Mouse (Mus musculus): Measurements from ENCODE around the gene Glt1d1.
"Not testable (repeated sequence)": the region's sequence is repeated elsewhere in the genome, so short reads cannot be mapped to it uniquely, and the experiment has no call there.

Glt1d1 gene

DNA sequence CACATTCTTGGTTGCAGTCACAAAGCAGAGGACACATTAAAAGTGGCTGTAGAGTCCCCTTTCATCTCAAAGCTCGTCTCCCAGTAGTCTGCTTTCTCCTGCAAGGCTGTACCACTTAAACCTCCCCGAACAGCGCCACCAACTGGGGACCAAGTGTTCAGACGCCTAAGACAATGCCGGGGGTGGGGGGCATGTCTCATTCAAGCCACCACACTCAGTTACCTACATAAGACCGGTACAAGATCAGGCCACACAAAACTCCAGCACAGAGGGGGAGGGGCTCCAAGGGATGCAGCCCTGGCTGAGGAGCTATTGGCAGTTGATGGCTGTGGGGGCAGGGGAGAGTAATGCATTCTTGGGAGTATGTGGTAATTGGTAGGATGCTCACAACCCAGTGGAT, 68.1 kb downstream of the Glt1d1 start:
- DNase-seq (ENCODE audit: low spot score) = no peak

- DNase-seq (ENCODE audit: low spot score) = no peak
Measured at GRCm38 (mm10) chr5:127703609-127704180, 71.6 kb downstream of the Glt1d1 start.

GRCm38 (mm10) chr5:127705225-127705624, 73.2 kb downstream of the Glt1d1 start:
- no peak for DNase-seq (ENCODE audit: low spot score)

GRCm38 (mm10) chr5:127705976-127706375, 73.9 kb downstream of the Glt1d1 start:
- peak; percentile 51 for DNase-seq (ENCODE audit: low spot score)

DNA sequence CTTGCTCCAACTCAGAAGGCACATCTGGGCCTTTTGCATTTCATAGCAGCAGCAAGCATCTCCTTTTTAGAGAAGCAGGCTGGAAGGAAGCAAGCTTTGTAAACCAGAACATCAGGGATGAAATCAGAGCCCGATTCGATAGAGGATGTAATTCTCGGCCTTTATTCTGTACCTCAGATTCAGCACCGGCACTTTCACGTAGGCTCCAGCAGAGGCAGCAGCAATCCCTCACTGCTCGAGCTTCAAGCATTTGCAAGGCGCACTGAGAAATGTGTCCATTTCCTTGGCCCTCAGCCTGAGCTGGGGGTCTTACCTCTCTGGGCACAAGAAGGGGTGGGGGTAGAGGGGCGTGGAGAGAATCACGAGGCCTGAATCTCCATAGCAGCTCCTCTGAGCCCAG, 76.1 kb downstream of the Glt1d1 start:
- no peak for DNase-seq (ENCODE audit: low spot score)

- DNase-seq (ENCODE audit: low spot score) = no peak
Measured at GRCm38 (mm10) chr5:127714783-127715704, 83.0 kb downstream of the Glt1d1 start.

- no peak for DNase-seq (ENCODE audit: low spot score)
Measured at GRCm38 (mm10) chr5:127720591-127721379, 88.7 kb downstream of the Glt1d1 start.

DNA sequence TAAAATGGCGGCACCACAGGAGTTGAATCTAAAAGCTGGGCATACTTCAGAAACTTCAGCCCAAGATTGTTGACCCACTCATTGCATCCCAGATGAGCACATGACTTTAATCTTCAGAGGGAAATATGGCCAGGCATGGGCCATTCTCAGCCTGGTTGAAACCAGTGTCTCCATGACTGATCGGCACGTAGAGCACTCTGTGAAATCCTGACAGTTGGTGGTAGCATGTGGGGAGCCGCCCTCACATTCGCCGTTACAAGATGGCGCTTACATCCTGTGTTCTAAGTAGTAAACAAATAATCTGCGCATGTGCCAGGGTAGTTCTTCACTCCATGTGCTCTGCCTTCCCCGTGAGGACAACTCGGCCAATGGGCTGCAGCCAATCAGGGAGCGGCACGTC, 90.1 kb downstream of the Glt1d1 start:
- not testable (repeated sequence) for DNase-seq (ENCODE audit: low spot score)

GRCm38 (mm10) chr5:127730351-127730750, 98.3 kb downstream of the Glt1d1 start:
- no peak for DNase-seq (ENCODE audit: low spot score)

- DNase-seq (ENCODE audit: low spot score) = peak; percentile 19
Measured at GRCm38 (mm10) chr5:127741331-127741730, 109.3 kb downstream of the Glt1d1 start.

DNA sequence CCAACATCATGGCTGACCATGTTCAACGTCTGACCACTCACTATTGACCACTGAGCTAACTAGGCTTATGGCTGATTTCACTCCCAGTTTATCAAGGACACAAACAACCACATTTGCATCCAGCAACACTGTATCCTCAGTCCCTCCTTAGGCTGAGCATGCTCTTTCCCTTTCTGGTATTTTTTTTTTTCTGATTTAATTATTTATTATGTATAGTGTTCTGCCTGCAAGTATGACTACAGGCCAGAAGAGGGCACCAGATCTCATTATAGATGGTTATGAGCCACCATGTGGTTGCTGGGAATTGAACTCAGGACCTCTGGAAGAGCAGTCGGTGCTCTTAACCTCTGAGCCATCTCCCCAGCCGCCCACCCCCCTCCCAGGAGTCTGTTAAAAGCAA, 117.5 kb downstream of the Glt1d1 start:
- not testable (repeated sequence) for DNase-seq (ENCODE audit: low spot score)

DNA sequence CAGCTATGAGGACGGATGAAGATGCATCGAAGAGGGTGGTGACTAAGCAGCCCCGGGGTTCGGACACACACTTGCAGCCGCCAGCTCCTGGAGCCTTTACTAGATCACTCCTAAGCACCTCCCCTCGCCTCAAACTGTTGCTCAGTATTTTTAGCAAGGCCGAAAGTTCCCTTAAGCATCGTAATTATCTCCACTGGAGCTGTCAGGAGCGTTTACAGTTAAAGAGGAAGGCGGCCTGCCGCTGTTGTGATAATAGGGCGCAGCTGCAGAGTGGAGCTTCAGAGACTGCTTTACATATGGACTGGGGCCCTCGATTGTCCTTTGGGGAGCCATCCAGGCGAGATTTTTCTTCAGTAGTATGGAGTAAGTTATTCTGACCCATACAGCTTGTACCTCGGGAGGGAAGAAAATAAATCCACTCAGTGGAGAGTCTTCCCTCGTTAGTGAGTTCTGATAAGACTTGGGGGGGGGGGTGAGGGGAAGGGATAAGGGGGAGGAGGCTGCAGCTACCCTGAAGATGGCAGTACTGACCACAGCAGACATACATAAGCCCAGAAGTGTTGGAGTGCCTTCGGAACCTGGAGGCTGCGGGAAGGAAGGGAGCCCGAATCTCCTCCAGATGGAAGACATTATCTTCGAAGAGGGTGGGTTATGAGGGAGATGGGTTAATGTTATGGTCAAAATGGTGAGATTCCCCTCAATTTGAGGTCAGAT, 119.4 kb downstream of the Glt1d1 start:
- DNase-seq (ENCODE audit: low spot score) = peak; percentile 13

DNA sequence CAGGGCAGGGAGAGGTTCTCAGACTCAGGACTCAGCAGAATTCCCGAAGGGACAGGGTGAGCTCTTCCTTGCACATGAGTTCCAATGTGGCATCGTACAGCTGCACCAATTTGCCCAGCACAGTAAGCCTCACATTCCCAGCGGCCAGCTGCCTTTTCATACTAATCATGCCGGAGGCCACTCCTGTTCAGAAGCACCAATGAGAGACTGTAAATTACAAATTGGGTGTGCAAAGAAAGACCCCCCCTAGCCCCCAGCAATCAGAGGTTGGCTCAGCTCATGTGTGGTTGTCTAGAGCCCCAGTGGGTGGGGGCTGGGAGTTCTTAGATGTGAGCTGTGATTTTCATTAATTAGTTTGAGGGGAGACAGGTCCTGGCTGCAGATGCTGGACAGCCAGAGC, 123.5 kb downstream of the Glt1d1 start:
- no peak for DNase-seq (ENCODE audit: low spot score)

- no peak for DNase-seq (ENCODE audit: low spot score)
Measured at GRCm38 (mm10) chr5:127756011-127756410, 123.9 kb downstream of the Glt1d1 start.

GRCm38 (mm10) chr5:127756671-127757423, 124.8 kb downstream of the Glt1d1 start:
- no peak for DNase-seq (ENCODE audit: low spot score)

DNA sequence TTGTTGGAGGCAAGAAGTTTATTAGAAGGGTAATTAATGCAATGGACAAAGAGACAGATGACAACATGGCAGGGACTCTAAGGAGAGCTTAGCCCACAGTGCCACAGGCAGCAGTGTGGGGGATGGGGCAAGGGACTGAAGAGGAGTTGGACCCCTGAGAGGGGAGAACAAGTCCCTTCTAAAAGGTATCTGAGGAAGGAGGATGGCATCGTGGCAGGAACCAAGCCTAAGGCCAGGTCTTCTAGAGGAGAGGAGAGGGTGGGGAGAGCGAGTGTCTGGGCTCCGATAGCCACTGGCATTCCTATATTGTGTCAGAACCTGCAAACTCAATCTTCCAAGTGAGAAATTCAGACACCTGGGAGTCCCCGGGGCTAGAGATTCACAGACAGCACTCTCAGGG, 126.5 kb downstream of the Glt1d1 start:
- no peak for DNase-seq (ENCODE audit: low spot score)

All from left cerebral cortex, adult 11 months (tissue).